Mouse (Mus musculus) neutrophil, adult 65 days (primary cell): ENCODE results near the gene Aig1. TPM values are rescaled to one million over a fixed set of nuclear protein-coding genes. Genes with fewer than 3 reads are reported as not detected.

ENCODE experiments used
- total RNA-seq: library from RNA; stranded (reverse); gene quantifications from 2 replicates; pipeline ENCODE4 v1.2.4, GENCODE M21; 2023

Gene Aig1
- total RNA-seq, result 1.8 and 2.4 TPM in 2 replicates

DNA sequence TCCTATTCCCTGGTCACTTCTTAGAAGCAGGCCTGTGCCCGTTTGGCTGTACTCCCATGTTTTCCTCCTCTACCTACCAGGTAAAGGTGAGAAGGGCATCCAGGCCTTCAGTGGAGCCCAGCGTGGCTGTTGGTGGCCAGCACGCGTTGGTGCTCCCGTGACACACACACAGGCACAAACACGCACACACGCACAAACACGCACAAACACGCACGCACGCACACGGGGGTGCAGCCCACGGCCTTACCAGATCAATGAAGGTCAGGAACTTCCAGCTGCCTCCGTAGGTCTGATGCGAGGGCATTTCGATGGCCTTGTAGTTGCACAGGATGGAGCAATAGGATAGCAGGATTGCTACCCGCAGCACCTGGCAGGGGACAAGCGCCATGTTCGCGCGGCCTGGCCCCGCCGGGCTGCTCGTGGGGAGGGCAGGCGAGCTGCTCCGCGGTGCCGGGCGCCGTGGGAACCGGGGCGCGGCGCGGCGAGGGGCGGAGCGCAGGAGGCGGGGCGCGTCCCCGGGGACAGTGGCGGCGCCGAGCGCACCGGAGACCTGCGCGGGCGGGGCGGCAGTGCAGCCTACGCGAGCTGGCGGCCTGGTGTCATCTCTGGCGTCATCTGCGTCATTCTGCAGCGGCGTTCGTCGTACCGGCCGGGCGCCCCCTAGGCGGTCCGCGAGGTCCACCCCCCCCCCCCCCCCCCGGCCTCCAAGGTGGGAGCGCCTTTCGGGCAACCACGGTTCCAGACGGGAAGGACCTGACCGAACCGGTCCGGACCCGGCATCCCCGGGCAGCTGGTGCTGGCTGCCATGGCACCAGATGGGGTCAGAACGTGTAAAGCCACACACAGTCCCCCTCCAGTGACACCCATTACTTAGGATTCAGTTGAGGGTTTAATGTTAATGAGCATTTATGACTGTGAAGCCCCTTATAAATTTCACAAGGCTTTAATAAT, at the start of gene Aig1:
Gene Aig1, minus strand, starts transcription at position 610 of the 951 bp plus-strand sequence.

Other genes starting within 250 kb of the Aig1 start
- 1.0 and 4.2 TPM in 2 replicates for gene Hivep2, start 97.1 kb upstream of the Aig1 start, total RNA-seq